Mouse (Mus musculus): ENCODE measurements around the gene Pfkp. TPM values are rescaled to one million over a fixed set of nuclear protein-coding genes. Genes with fewer than 3 reads are reported as not detected.

The Pfkp gene
- total RNA-seq, 2 experiments from 2014 or later: 4.0 to 5.8 TPM

GRCm38 (mm10) chr13:6624121-6624520, 24.5 kb downstream of the Pfkp start:
- TF ChIP-seq CTCF (IDR thresholded peaks at IDR 0.05): no peak
- Histone ChIP-seq H3K4me3 (no peak overlapping the region), H3K27ac (no peak overlapping the region)
- no peak for DNase-seq
- intact Hi-C loops (cut with DNase I): no loop called here

GRCm38 (mm10) chr13:6621831-6622230, 26.7 kb downstream of the Pfkp start:
- TF ChIP-seq CTCF (IDR thresholded peaks at IDR 0.05): no peak

GRCm38 (mm10) chr13:6620250-6620649, 28.3 kb downstream of the Pfkp start:
- TF ChIP-seq CTCF (IDR thresholded peaks at IDR 0.05): no peak
- Histone ChIP-seq H3K4me3 (no peak overlapping the region), H3K27ac (no peak overlapping the region)
- intact Hi-C loops (cut with DNase I): no loop called here
- no peak for DNase-seq

More at GRCm38 (mm10) chr13:6621831-6622230, 26.7 kb downstream of the Pfkp start:
- Histone ChIP-seq H3K4me3 (no peak overlapping the region), H3K27ac (no peak overlapping the region)
- no peak for DNase-seq
- intact Hi-C loops (cut with DNase I): no loop called here

- intact Hi-C loops (cut with DNase I): no loop called here
- no peak overlapping the region for H3K4me3 ChIP-seq
- TF ChIP-seq CTCF (IDR thresholded peaks at IDR 0.05): no peak
- no peak overlapping the region for H3K27ac ChIP-seq
- no peak for DNase-seq
These were observed 29.9 kb downstream of the Pfkp start for GRCm38 (mm10) chr13:6618711-6619110.

GRCm38 (mm10) chr13:6613690-6614445, 34.7 kb downstream of the Pfkp start:
- DNase-seq: no peak
- TF ChIP-seq CTCF (IDR thresholded peaks at IDR 0.05): no peak
- no peak overlapping the region for H3K27ac ChIP-seq
- H3K4me3 ChIP-seq: no peak overlapping the region
- intact Hi-C loops (cut with DNase I): no loop called here

GRCm38 (mm10) chr13:6602786-6603409, 45.7 kb downstream of the Pfkp start:
- DNase-seq: no peak
- intact Hi-C loops (cut with DNase I): no loop called here
- TF ChIP-seq CTCF (IDR thresholded peaks at IDR 0.05): peak; percentile 39; the same call in 1 of the 2 replicates
- no peak overlapping the region for H3K27ac ChIP-seq
- H3K4me3 ChIP-seq: no peak overlapping the region

- no peak overlapping the region for H3K27ac ChIP-seq
- no peak for TF ChIP-seq CTCF (IDR thresholded peaks at IDR 0.05)
- no peak overlapping the region for H3K4me3 ChIP-seq
- intact Hi-C loops (cut with DNase I): no loop called here
- DNase-seq: no peak
These were observed 46.9 kb downstream of the Pfkp start for GRCm38 (mm10) chr13:6601676-6602075.

- TF ChIP-seq CTCF (IDR thresholded peaks at IDR 0.05): no peak
- no peak for DNase-seq
- Histone ChIP-seq H3K4me3 (no peak overlapping the region), H3K27ac (no peak overlapping the region)
- intact Hi-C loops (cut with DNase I): no loop called here
These were observed 48.0 kb downstream of the Pfkp start for GRCm38 (mm10) chr13:6600626-6601025.

- Histone ChIP-seq H3K27ac (no peak overlapping the region), H3K4me3 (no peak overlapping the region)
- intact Hi-C loops (cut with DNase I): no loop called here
- TF ChIP-seq CTCF (IDR thresholded peaks at IDR 0.05): no peak
- DNase-seq: no peak
These were observed 50.8 kb downstream of the Pfkp start for GRCm38 (mm10) chr13:6597801-6598200.

GRCm38 (mm10) chr13:6595403-6595802, 53.2 kb downstream of the Pfkp start:
- TF ChIP-seq CTCF (IDR thresholded peaks at IDR 0.05): no peak
- intact Hi-C loops (cut with DNase I): no loop called here
- no peak for DNase-seq
- no peak overlapping the region for H3K4me3 ChIP-seq
- no peak overlapping the region for H3K27ac ChIP-seq

- no peak for DNase-seq
- TF ChIP-seq CTCF (IDR thresholded peaks at IDR 0.05): no peak
- Histone ChIP-seq H3K4me3 (no peak overlapping the region), H3K27ac (no peak overlapping the region)
- intact Hi-C loops (cut with DNase I): no loop called here
These were observed 57.7 kb downstream of the Pfkp start for GRCm38 (mm10) chr13:6590846-6591245.

- intact Hi-C loops (cut with DNase I): no loop called here
- no peak overlapping the region for H3K4me3 ChIP-seq
- TF ChIP-seq CTCF (IDR thresholded peaks at IDR 0.05): no peak
- no peak for DNase-seq
- H3K27ac ChIP-seq: no peak overlapping the region
These were observed 62.6 kb downstream of the Pfkp start for GRCm38 (mm10) chr13:6586009-6586408.

- no peak overlapping the region for H3K27ac ChIP-seq
- DNase-seq: no peak
- H3K4me3 ChIP-seq: no peak overlapping the region
- TF ChIP-seq CTCF (IDR thresholded peaks at IDR 0.05): no peak
- intact Hi-C loops (cut with DNase I): no loop called here
These were observed 65.0 kb downstream of the Pfkp start for GRCm38 (mm10) chr13:6583499-6584125.
